Mouse (Mus musculus): ENCODE measurements around the gene Kifc3.

GRCm38 (mm10) chr8:95081650-95082049, 121.0 kb downstream of the Kifc3 start:
- TF ChIP-seq POLR2A (IDR thresholded peaks at IDR 0.05; ENCODE audit: borderline replicate concordance, extremely low read depth, insufficient read depth, insufficient read length, poor library complexity, severe bottlenecking) (no peak), CTCF (IDR thresholded peaks at IDR 0.05; ENCODE audit: borderline replicate concordance, extremely low read depth, insufficient read depth, insufficient read length) (no peak)
